Mouse (Mus musculus) lung, postnatal 0 days (tissue): Measurements from ENCODE around the gene Hoxa4. TPM values are rescaled to one million over a fixed set of nuclear protein-coding genes. Genes with fewer than 3 reads are reported as not detected.

Source experiments
- ATAC-seq: fragments of 200-750 bp; cut with Nextera tagmentation; 2 replicates; pipeline ENCODE4 v1.8.0; 2017; ENCODE audit warnings: moderate library complexity
- DNase-seq: peaks from one replicate; pipeline ENCODE4 v3.0.0-alpha.2; 2016; ENCODE audit warnings: low spot score
- H3K27ac ChIP-seq: fragments of 300-500 bp; sonication (generic); 2 replicates; pipeline ENCODE4 v1.5.1; 2014; ENCODE audit warnings: antibody characterized with exemption, mild to moderate bottlenecking, low read length, mixed read lengths
- H3K27me3 ChIP-seq: fragments of 300-500 bp; sonication (generic); replicated peaks from 2 replicates; pipeline ENCODE4 v1.6.1; 2014; ENCODE audit warnings: low read length, mixed read lengths; ENCODE audit not compliant: insufficient read depth
- H3K36me3 ChIP-seq: fragments of 300-500 bp; sonication (generic); 2 replicates; pipeline ENCODE4 v1.6.1; 2014; ENCODE audit warnings: low read length, mixed read lengths; ENCODE audit not compliant: insufficient read depth
- H3K4me1 ChIP-seq: fragments of 300-500 bp; sonication (generic); 2 replicates; pipeline ENCODE4 v1.6.1; 2014; ENCODE audit warnings: antibody characterized with exemption, low read depth, low read length, mixed read lengths; ENCODE audit not compliant: insufficient read depth
- H3K4me2 ChIP-seq: fragments of 300-500 bp; sonication (generic); replicated peaks from 2 replicates; pipeline ENCODE4 v1.6.1; 2014; ENCODE audit warnings: low read depth, mild to moderate bottlenecking, low read length, moderate library complexity, mixed read lengths
- H3K4me3 ChIP-seq: fragments of 300-500 bp; sonication (generic); 2 replicates; pipeline ENCODE4 v1.5.1; 2014; ENCODE audit warnings: low read depth, low read length
- H3K9ac ChIP-seq: fragments of 300-500 bp; sonication (generic); replicated peaks from 2 replicates; pipeline ENCODE4 v1.6.1; 2014; ENCODE audit warnings: low read depth, mild to moderate bottlenecking
- H3K9me3 ChIP-seq: fragments of 300-500 bp; sonication (generic); 2 replicates; pipeline ENCODE4 v1.6.1; 2016; ENCODE audit warnings: low read length, mixed read lengths
- CTCF ChIP-seq: IDR thresholded peaks from 2 replicates; pipeline ENCODE4 v1.5.1; 2016; ENCODE audit warnings: antibody characterized with exemption, mild to moderate bottlenecking
- EP300 ChIP-seq: IDR thresholded peaks from 2 replicates; pipeline ENCODE4 v1.6.1; 2016; ENCODE audit warnings: antibody characterized with exemption, mild to moderate bottlenecking, control low read depth
- WGBS: fragments of 180-500 bp; shearing (Covaris S2); extraction: QIAGEN DNeasy Blood & Tissue Kit; methylation state at CpG from one replicate; pipeline ENCODE4 v1.1.7; 2014; 5-methylcytosine and 5-hydroxymethylcytosine counted together
- polyA plus RNA-seq: library from polyadenylated mRNA; unstranded; fragments of >200 nt; fragmentation: Nextera tagmentation; extraction: Ambion mirVana; gene quantifications from 2 replicates; pipeline ENCODE4 v1.2.1, GENCODE M21; 2015

The Hoxa4 gene
- polyA plus RNA-seq, 1 experiment from 2014 or later: 3.9 TPM

GRCm38 (mm10) chr6:52217895-52218642 lies 26.5 kb upstream of the Hoxa4 start:
- DNase-seq: no peak
- ATAC-seq: no peak
- 0 out of 2 replicates have a peak overlapping the region, but pooled peaks have one; percentile 19 for H3K9ac ChIP-seq
- no peak overlapping the region for H3K27ac ChIP-seq
- TF ChIP-seq CTCF (no peak), EP300 (no peak)
- H3K9me3 ChIP-seq: no peaks in the 10 kb centered on the region
- H3K36me3 ChIP-seq: no peaks in the 10 kb centered on the region
- WGBS: 14% methylated on average over 23 of the region's 23 CpGs
- H3K27me3 ChIP-seq: peaks cover 86% of the 10 kb centered on the region
- peak overlapping the region; percentile 57 for H3K4me2 ChIP-seq
- peaks cover 10% of the 10 kb centered on the region for H3K4me1 ChIP-seq
- H3K4me3 ChIP-seq: peak overlapping the region; percentile 39

GRCm38 (mm10) chr6:52217459-52217768 lies 25.9 kb upstream of the Hoxa4 start:
- no peak for TF ChIP-seq EP300

GRCm38 (mm10) chr6:52216691-52217458 lies 25.3 kb upstream of the Hoxa4 start:
- peak overlapping the region; percentile 57 for H3K4me2 ChIP-seq
- H3K27me3 ChIP-seq: peaks cover 86% of the 10 kb centered on the region
- H3K4me1 ChIP-seq: peaks cover 13% of the 10 kb centered on the region
- H3K27ac ChIP-seq: no peak overlapping the region
- no peaks in the 10 kb centered on the region for H3K9me3 ChIP-seq
- no peak overlapping the region for H3K9ac ChIP-seq
- ATAC-seq (no peak), DNase-seq (no peak)
- H3K4me3 ChIP-seq: peak overlapping the region; percentile 39
- WGBS: 4% methylated on average over 59 of the region's 60 CpGs
- no peak for TF ChIP-seq CTCF
- no peaks in the 10 kb centered on the region for H3K36me3 ChIP-seq

More at GRCm38 (mm10) chr6:52217459-52217768, 25.9 kb upstream of the Hoxa4 start:
- Histone ChIP-seq H3K4me2 (peak overlapping the region; percentile 57), H3K36me3 (no peaks in the 10 kb centered on the region), H3K27ac (no peak overlapping the region), H3K27me3 (peaks cover 86% of the 10 kb centered on the region), H3K4me3 (peak overlapping the region; percentile 39), H3K4me1 (peaks cover 12% of the 10 kb centered on the region), H3K9me3 (no peaks in the 10 kb centered on the region), H3K9ac (0 out of 2 replicates have a peak overlapping the region, but pooled peaks have one; percentile 19)
- WGBS: under 1% methylated on average over 25 of the region's 25 CpGs
- peak; percentile 64 for DNase-seq
- peak; percentile 49 for ATAC-seq

- Histone ChIP-seq H3K27ac (no peak overlapping the region), H3K27me3 (peaks cover 85% of the 10 kb centered on the region)
Observed at GRCm38 (mm10) chr6:52215771-52216535, 24.4 kb upstream of the Hoxa4 start.

GRCm38 (mm10) chr6:52215070-52215469 lies 23.5 kb upstream of the Hoxa4 start:
- Histone ChIP-seq H3K36me3 (no peaks in the 10 kb centered on the region), H3K4me2 (no peak overlapping the region), H3K4me3 (no peak overlapping the region), H3K9ac (no peak overlapping the region), H3K4me1 (peaks cover 13% of the 10 kb centered on the region), H3K27ac (no peak overlapping the region), H3K9me3 (no peaks in the 10 kb centered on the region), H3K27me3 (peaks cover 78% of the 10 kb centered on the region)
- TF ChIP-seq CTCF: no peak
- no peak for TF ChIP-seq EP300
- WGBS: 51% methylated on average over 3 of the region's 3 CpGs
- ATAC-seq (no peak), DNase-seq (no peak)

More at GRCm38 (mm10) chr6:52215771-52216535, 24.4 kb upstream of the Hoxa4 start:
- TF ChIP-seq EP300 (no peak), CTCF (no peak)
- ATAC-seq: no peak
- peak overlapping the region; percentile 57 for H3K4me2 ChIP-seq
- peak overlapping the region; percentile 39; the same call in 1 of the 2 replicates for H3K4me3 ChIP-seq
- 7% methylated on average over 30 of the region's 30 CpGs for WGBS
- H3K9me3 ChIP-seq: no peaks in the 10 kb centered on the region
- DNase-seq: no peak
- no peak overlapping the region for H3K9ac ChIP-seq
- H3K36me3 ChIP-seq: no peaks in the 10 kb centered on the region
- H3K4me1 ChIP-seq: peaks cover 13% of the 10 kb centered on the region

GRCm38 (mm10) chr6:52214271-52214670 lies 22.7 kb upstream of the Hoxa4 start:
- WGBS: 26% methylated on average over 5 of the region's 5 CpGs
- Histone ChIP-seq H3K9ac (no peak overlapping the region), H3K36me3 (no peaks in the 10 kb centered on the region), H3K27ac (no peak overlapping the region), H3K4me3 (no peak overlapping the region), H3K4me2 (no peak overlapping the region), H3K9me3 (no peaks in the 10 kb centered on the region), H3K4me1 (peaks cover 13% of the 10 kb centered on the region), H3K27me3 (peaks cover 77% of the 10 kb centered on the region)
- TF ChIP-seq CTCF (no peak), EP300 (no peak)
- ATAC-seq: no peak
- DNase-seq: no peak
